Mouse (Mus musculus) MEL (cell line): ENCODE measurements around the gene Stx5a. TPM values are rescaled to one million over a fixed set of nuclear protein-coding genes. Genes with fewer than 3 reads are reported as not detected.

Source experiments
- DNase-seq: peaks from one replicate; pipeline ENCODE4 v3.0.0; 2011; ENCODE audit warnings: low read depth, low spot score
- H3K27ac ChIP-seq: 2 replicates; pipeline ENCODE4 v1.5.1; 2012; ENCODE audit warnings: low read depth, mild to moderate bottlenecking, control low read depth, low read length, moderate library complexity; ENCODE audit not compliant: control insufficient read depth
- H3K27me3 ChIP-seq, 2 experiments: fragments of 150-350 bp in 1 of 2; sonication (generic) in 1 of 2; 2 replicates each; pipeline ENCODE4 v1.6.1; 2012; ENCODE audit warnings: low read length in 2 of 2, mild to moderate bottlenecking in 2 of 2, improper control_type of control experiment in 1 of 2, moderate library complexity in 1 of 2; ENCODE audit not compliant: insufficient read depth in 2 of 2, control insufficient read depth in 1 of 2
- H3K36me3 ChIP-seq, 2 experiments: 2 replicates each; pipeline ENCODE4 v1.6.1; 2012 to 2014; ENCODE audit warnings: low read length in 2 of 2, improper control_type of control experiment in 1 of 2, inconsistent platforms in 1 of 2, mild to moderate bottlenecking in 1 of 2; ENCODE audit not compliant: insufficient read depth in 2 of 2, control insufficient read depth in 1 of 2
- H3K4me1 ChIP-seq, 2 experiments: fragments of 150-350 bp in 1 of 2; sonication (generic) in 1 of 2; 2 replicates each; pipeline ENCODE4 v1.6.1; 2012; ENCODE audit warnings: low read length in 2 of 2, improper control_type of control experiment in 1 of 2, mild to moderate bottlenecking in 1 of 2; ENCODE audit not compliant: insufficient read depth in 2 of 2, control insufficient read depth in 1 of 2
- H3K4me3 ChIP-seq, 2 experiments: fragments of 150-350 bp in 1 of 2; sonication (generic) in 1 of 2; 2 replicates each; pipeline ENCODE4 v1.5.1; 2012; ENCODE audit warnings: low read depth in 2 of 2, low read length in 2 of 2, mild to moderate bottlenecking in 2 of 2, moderate library complexity in 2 of 2, control low read depth in 1 of 2, improper control_type of control experiment in 1 of 2; ENCODE audit not compliant: control insufficient read depth in 1 of 2, insufficient read depth in 1 of 2
- H3K79me2 ChIP-seq: 2 replicates; pipeline ENCODE4 v1.6.1; 2012; ENCODE audit warnings: mild to moderate bottlenecking, low read length, moderate library complexity; ENCODE audit not compliant: control insufficient read depth, poor library complexity, insufficient read depth
- H3K9ac ChIP-seq: 2 replicates; pipeline ENCODE4 v1.6.1; 2012; ENCODE audit warnings: low read depth, mild to moderate bottlenecking, control low read depth, low read length, moderate library complexity; ENCODE audit not compliant: control insufficient read depth, poor library complexity, severe bottlenecking
- H3K9me3 ChIP-seq: fragments of 150-350 bp; sonication (generic); replicated peaks from 2 replicates; pipeline ENCODE4 v1.6.1; 2012; ENCODE audit warnings: mild to moderate bottlenecking, low read length, improper control_type of control experiment, moderate library complexity; ENCODE audit not compliant: insufficient read depth
- BHLHE40 ChIP-seq: IDR thresholded peaks from 2 replicates; pipeline ENCODE4 v1.6.1; 2012; ENCODE audit warnings: low read depth, mild to moderate bottlenecking, inconsistent platforms, low read length, improper control_type of control experiment, borderline replicate concordance
- CHD1 ChIP-seq: IDR thresholded peaks from 2 replicates; pipeline ENCODE4 v1.6.1; 2012; ENCODE audit warnings: low read depth, mild to moderate bottlenecking, inconsistent platforms, low read length, improper control_type of control experiment
- E2F4 ChIP-seq: IDR thresholded peaks from 2 replicates; pipeline ENCODE4 v1.6.1; 2011; ENCODE audit warnings: low read depth, low read length, improper control_type of control experiment, borderline replicate concordance
- ELF1 ChIP-seq: IDR thresholded peaks from 2 replicates; pipeline ENCODE4 v1.6.1; 2014; ENCODE audit warnings: low read depth, mild to moderate bottlenecking, inconsistent platforms, low read length, improper control_type of control experiment, moderate library complexity
- GABPA ChIP-seq: IDR thresholded peaks from 2 replicates; pipeline ENCODE4 v1.6.1; 2012; ENCODE audit warnings: low read depth, mild to moderate bottlenecking, inconsistent platforms, low read length, improper control_type of control experiment, moderate library complexity
- HCFC1 ChIP-seq: IDR thresholded peaks from 2 replicates; pipeline ENCODE4 v1.6.1; 2012; ENCODE audit warnings: low read depth, mild to moderate bottlenecking, inconsistent platforms, low read length, improper control_type of control experiment, moderate library complexity
- MAX ChIP-seq: IDR thresholded peaks from 2 replicates; pipeline ENCODE4 v1.6.1; 2011; ENCODE audit warnings: low read length, improper control_type of control experiment
- MAZ ChIP-seq: IDR thresholded peaks from 2 replicates; pipeline ENCODE4 v1.6.1; 2012; ENCODE audit warnings: low read depth, mild to moderate bottlenecking, inconsistent platforms, low read length, improper control_type of control experiment
- MEF2A ChIP-seq: IDR thresholded peaks from 2 replicates; pipeline ENCODE4 v1.6.1; 2014; ENCODE audit warnings: low read depth, mild to moderate bottlenecking, inconsistent platforms, low read length, improper control_type of control experiment; ENCODE audit not compliant: poor library complexity, insufficient replicate concordance, severe bottlenecking; ENCODE audit errors: extremely low read depth
- MYB ChIP-seq: IDR thresholded peaks from 2 replicates; pipeline ENCODE4 v1.6.1; 2011; ENCODE audit warnings: mild to moderate bottlenecking, low read depth, low read length, improper control_type of control experiment
- MYC ChIP-seq: IDR thresholded peaks from 2 replicates; pipeline ENCODE4 v1.6.1; 2011; ENCODE audit warnings: low read depth, mild to moderate bottlenecking, low read length, improper control_type of control experiment, moderate library complexity
- POLR2AphosphoS2 ChIP-seq: IDR thresholded peaks from 2 replicates; pipeline ENCODE4 v1.6.1; 2011; ENCODE audit warnings: low read length, improper control_type of control experiment
- RAD21 ChIP-seq: IDR thresholded peaks from 2 replicates; pipeline ENCODE4 v1.6.1; 2011; ENCODE audit warnings: mild to moderate bottlenecking, low read depth, low read length, improper control_type of control experiment
- RCOR1 ChIP-seq: IDR thresholded peaks from 2 replicates; pipeline ENCODE4 v1.6.1; 2012; ENCODE audit warnings: low read depth, mild to moderate bottlenecking, inconsistent platforms, low read length, improper control_type of control experiment
- SIN3A ChIP-seq: IDR thresholded peaks from 2 replicates; pipeline ENCODE4 v1.6.1; 2012; ENCODE audit warnings: low read length, improper control_type of control experiment, inconsistent platforms
- TCF12 ChIP-seq: IDR thresholded peaks from 2 replicates; pipeline ENCODE4 v1.6.1; 2014; ENCODE audit warnings: low read depth, mild to moderate bottlenecking, inconsistent platforms, low read length, improper control_type of control experiment, moderate library complexity
- USF1 ChIP-seq: IDR thresholded peaks from 2 replicates; pipeline ENCODE4 v1.6.1; 2014; ENCODE audit warnings: low read depth, mild to moderate bottlenecking, inconsistent platforms, low read length, improper control_type of control experiment, moderate library complexity
- USF2 ChIP-seq, 2 experiments: IDR thresholded peaks; 2 replicates each; pipeline ENCODE4 v1.6.1; 2011 to 2012; ENCODE audit warnings: improper control_type of control experiment in 2 of 2, low read length in 2 of 2, borderline replicate concordance in 1 of 2, inconsistent platforms in 1 of 2, low read depth in 1 of 2, mild to moderate bottlenecking in 1 of 2; ENCODE audit not compliant: insufficient read depth in 1 of 2
- ZKSCAN1 ChIP-seq: IDR thresholded peaks from 2 replicates; pipeline ENCODE4 v1.6.1; 2012; ENCODE audit warnings: low read depth, mild to moderate bottlenecking, inconsistent platforms, low read length, improper control_type of control experiment, moderate library complexity
- ZNF384 ChIP-seq: IDR thresholded peaks from 2 replicates; pipeline ENCODE4 v1.6.1; 2012; ENCODE audit warnings: low read depth, mild to moderate bottlenecking, inconsistent platforms, low read length, improper control_type of control experiment
- polyA plus RNA-seq, 2 experiments: library from polyadenylated mRNA; stranded (reverse) in 1 of 2; unstranded in 1 of 2; fragments of >175 nt in 1 of 2; fragments of >200 nt in 1 of 2; gene quantifications; 2 replicates each; pipeline versions ENCODE4 v1.2.1 to v1.2.4; 2012; ENCODE audit warnings: low replicate concordance in 2 of 2, low read depth in 1 of 2; ENCODE audit not compliant: insufficient read length in 2 of 2, insufficient read depth in 1 of 2, missing spikeins in 1 of 2
- total RNA-seq: library from RNA; depleted of rRNA; stranded (reverse); fragments of 300-350 nt; gene quantifications from 2 replicates; pipeline ENCODE4 v1.2.3, GENCODE M21; 2012

Stx5a gene
- total and polyA plus RNA-seq, 3 experiments: 28.7 to 50.0 TPM; not detected in 1

GRCm38 (mm10) chr19:8721378-8721777 lies 19.8 kb upstream of the Stx5a start:
- H3K4me3 ChIP-seq: 0 out of 4 replicates have a peak overlapping the region, but pooled peaks of 1 of the 2 experiments have one; percentile 60
- H3K9ac ChIP-seq: peak overlapping the region; percentile 16
- no peaks in the 10 kb centered on the region for H3K9me3 ChIP-seq
- TF ChIP-seq ELF1 (no peak), E2F4 (no peak), ZKSCAN1 (no peak), POLR2AphosphoS2 (no peak), MAX (no peak), CHD1 (no peak), GABPA (no peak), SIN3A (no peak), RAD21 (no peak), MAZ (no peak), HCFC1 (no peak)
- TF ChIP-seq, all 39 proteins: peak for 0
- peaks cover 36% of the 10 kb centered on the region for H3K79me2 ChIP-seq
- no peak for DNase-seq
- H3K27ac ChIP-seq: no peak overlapping the region
- H3K36me3 ChIP-seq: peaks cover 18 to 22% of the 10 kb centered on the region in 2 experiments
- H3K4me1 ChIP-seq: peaks cover 0 to 12% of the 10 kb centered on the region in 2 experiments; a peak in 1 of 4 replicates
- no peaks in the 10 kb centered on the region for H3K27me3 ChIP-seq

GRCm38 (mm10) chr19:8722021-8722420 lies 19.2 kb upstream of the Stx5a start:
- Histone ChIP-seq H3K27ac (peak overlapping the region; percentile 94), H3K27me3 (no peaks in the 10 kb centered on the region), H3K79me2 (peaks cover 36% of the 10 kb centered on the region), H3K4me3 (peak overlapping the region; percentile 51 to 60), H3K36me3 (peaks cover 15 to 22% of the 10 kb centered on the region in 2 experiments), H3K9ac (peak overlapping the region; percentile 89), H3K9me3 (no peaks in the 10 kb centered on the region), H3K4me1 (peaks cover 0 to 9% of the 10 kb centered on the region in 2 experiments; a peak in 1 of 4 replicates)
- peak; percentile 16; the same call in 1 of the 2 replicates for TF ChIP-seq MYC
- TF ChIP-seq MYB: no peak
- TF ChIP-seq BHLHE40: no peak
- no peak for TF ChIP-seq ZNF384
- 0 out of 2 replicates have a peak, but pooled peaks have one; percentile 27 for TF ChIP-seq MAX
- peak; percentile 84 for TF ChIP-seq RCOR1
- no peak for TF ChIP-seq TCF12
- no peak for TF ChIP-seq SIN3A
- TF ChIP-seq USF2 (IDR thresholded peaks at IDR 0.05; ENCODE audit: borderline replicate concordance in 1 of 2, insufficient read depth in 1 of 2, low read depth in 1 of 2, low read length in 2 of 2): no peak
- no peak for TF ChIP-seq MEF2A
- peak; percentile 37; the same call in 1 of the 2 replicates for TF ChIP-seq USF1
- DNase-seq: peak; percentile 54
